Mouse (Mus musculus) lung, postnatal 0 days (tissue): ENCODE measurements around the gene Krtap28-13. TPM values are rescaled to one million over a fixed set of nuclear protein-coding genes. Genes with fewer than 3 reads are reported as not detected.

Experiments used
- ATAC-seq: fragments of 200-750 bp; cut with Nextera tagmentation; 2 replicates; pipeline ENCODE4 v1.8.0; 2017; ENCODE audit warnings: moderate library complexity
- DNase-seq: peaks from one replicate; pipeline ENCODE4 v3.0.0-alpha.2; 2016; ENCODE audit warnings: low spot score
- H3K27ac ChIP-seq: fragments of 300-500 bp; sonication (generic); 2 replicates; pipeline ENCODE4 v1.5.1; 2014; ENCODE audit warnings: antibody characterized with exemption, mild to moderate bottlenecking, low read length, mixed read lengths
- H3K27me3 ChIP-seq: fragments of 300-500 bp; sonication (generic); replicated peaks from 2 replicates; pipeline ENCODE4 v1.6.1; 2014; ENCODE audit warnings: low read length, mixed read lengths; ENCODE audit not compliant: insufficient read depth
- H3K36me3 ChIP-seq: fragments of 300-500 bp; sonication (generic); 2 replicates; pipeline ENCODE4 v1.6.1; 2014; ENCODE audit warnings: low read length, mixed read lengths; ENCODE audit not compliant: insufficient read depth
- H3K4me1 ChIP-seq: fragments of 300-500 bp; sonication (generic); 2 replicates; pipeline ENCODE4 v1.6.1; 2014; ENCODE audit warnings: antibody characterized with exemption, low read depth, low read length, mixed read lengths; ENCODE audit not compliant: insufficient read depth
- H3K4me2 ChIP-seq: fragments of 300-500 bp; sonication (generic); replicated peaks from 2 replicates; pipeline ENCODE4 v1.6.1; 2014; ENCODE audit warnings: low read depth, mild to moderate bottlenecking, low read length, moderate library complexity, mixed read lengths
- H3K4me3 ChIP-seq: fragments of 300-500 bp; sonication (generic); 2 replicates; pipeline ENCODE4 v1.5.1; 2014; ENCODE audit warnings: low read depth, low read length
- H3K9ac ChIP-seq: fragments of 300-500 bp; sonication (generic); replicated peaks from 2 replicates; pipeline ENCODE4 v1.6.1; 2014; ENCODE audit warnings: low read depth, mild to moderate bottlenecking
- H3K9me3 ChIP-seq: fragments of 300-500 bp; sonication (generic); 2 replicates; pipeline ENCODE4 v1.6.1; 2016; ENCODE audit warnings: low read length, mixed read lengths
- CTCF ChIP-seq: IDR thresholded peaks from 2 replicates; pipeline ENCODE4 v1.5.1; 2016; ENCODE audit warnings: antibody characterized with exemption, mild to moderate bottlenecking
- EP300 ChIP-seq: IDR thresholded peaks from 2 replicates; pipeline ENCODE4 v1.6.1; 2016; ENCODE audit warnings: antibody characterized with exemption, mild to moderate bottlenecking, control low read depth
- WGBS: fragments of 180-500 bp; shearing (Covaris S2); extraction: QIAGEN DNeasy Blood & Tissue Kit; methylation state at CpG from one replicate; pipeline ENCODE4 v1.1.7; 2014; 5-methylcytosine and 5-hydroxymethylcytosine counted together
- polyA plus RNA-seq: library from polyadenylated mRNA; unstranded; fragments of >200 nt; fragmentation: Nextera tagmentation; extraction: Ambion mirVana; gene quantifications from 2 replicates; pipeline ENCODE4 v1.2.1, GENCODE M21; 2015

The Krtap28-13 gene
- polyA plus RNA-seq, 1 experiment from 2014 or later: 0.16 TPM

GRCm38 (mm10) chr1:83105464-83105863 is 44.7 kb downstream of the Krtap28-13 start:
- no peak overlapping the region for H3K9ac ChIP-seq
- no peak for TF ChIP-seq CTCF
- no peak for TF ChIP-seq EP300

GRCm38 (mm10) chr1:83107410-83107978 is 46.8 kb downstream of the Krtap28-13 start:
- no peak overlapping the region for H3K4me2 ChIP-seq
- H3K4me1 ChIP-seq: no peaks in the 10 kb centered on the region
- no peak overlapping the region for H3K4me3 ChIP-seq
- H3K27ac ChIP-seq: no peak overlapping the region
- no peak for ATAC-seq
- no peaks in the 10 kb centered on the region for H3K36me3 ChIP-seq
- TF ChIP-seq EP300 (no peak), CTCF (no peak)
- 68% methylated on average over 5 of the region's 5 CpGs for WGBS
- no peaks in the 10 kb centered on the region for H3K9me3 ChIP-seq
- no peaks in the 10 kb centered on the region for H3K27me3 ChIP-seq
- no peak for DNase-seq
- H3K9ac ChIP-seq: no peak overlapping the region

More at GRCm38 (mm10) chr1:83105464-83105863, 44.7 kb downstream of the Krtap28-13 start:
- Histone ChIP-seq H3K4me3 (no peak overlapping the region), H3K9me3 (no peaks in the 10 kb centered on the region), H3K27me3 (no peaks in the 10 kb centered on the region), H3K4me1 (no peaks in the 10 kb centered on the region), H3K27ac (no peak overlapping the region), H3K4me2 (no peak overlapping the region), H3K36me3 (no peaks in the 10 kb centered on the region)
- no peak for DNase-seq
- no peak for ATAC-seq
- 64% methylated on average over 1 of the region's 1 CpGs for WGBS

- no peak for ATAC-seq
- H3K9ac ChIP-seq: no peak overlapping the region
- no peak overlapping the region for H3K4me2 ChIP-seq
- no peaks in the 10 kb centered on the region for H3K27me3 ChIP-seq
- H3K4me3 ChIP-seq: no peak overlapping the region
- no peaks in the 10 kb centered on the region for H3K4me1 ChIP-seq
- DNase-seq: no peak
- H3K36me3 ChIP-seq: no peaks in the 10 kb centered on the region
- no peaks in the 10 kb centered on the region for H3K9me3 ChIP-seq
- TF ChIP-seq EP300: no peak
- TF ChIP-seq CTCF: no peak
- H3K27ac ChIP-seq: no peak overlapping the region
Measured at GRCm38 (mm10) chr1:83110992-83111391, 50.3 kb downstream of the Krtap28-13 start.

Other genes with a start within 250 kb of the Krtap28-13 start
- gene Agfg1, start 221.4 kb upstream of the Krtap28-13 start, polyA plus RNA-seq: 28.3 and 34.8 TPM in 2 replicates
- not detected in 2 replicates for gene A030005L19Rik, start 147.6 kb upstream of the Krtap28-13 start, polyA plus RNA-seq
- gene A030014E15Rik, start 136.0 kb upstream of the Krtap28-13 start, polyA plus RNA-seq: not detected in 2 replicates
- not detected in 2 replicates for gene Gm6217, start 129.5 kb upstream of the Krtap28-13 start, polyA plus RNA-seq
- not detected in 2 replicates for gene A030003K21Rik, start 117.5 kb upstream of the Krtap28-13 start, polyA plus RNA-seq
- not detected in 2 replicates for gene Gm7544, start 104.9 kb upstream of the Krtap28-13 start, polyA plus RNA-seq
- not detected in 2 replicates for gene Gm47955, start 100.6 kb upstream of the Krtap28-13 start, polyA plus RNA-seq
- not detected in 2 replicates for gene Gm47959, start 60.4 kb upstream of the Krtap28-13 start, polyA plus RNA-seq
- 2.1 and 2.5 TPM in 2 replicates for gene Slc19a3, start 22.5 kb upstream of the Krtap28-13 start, polyA plus RNA-seq
- gene Krtap28-10, start 18.4 kb upstream of the Krtap28-13 start, polyA plus RNA-seq: not detected in 2 replicates
- gene Gm47969, start 16.0 kb upstream of the Krtap28-13 start, polyA plus RNA-seq: 0.45 and 1.0 TPM in 2 replicates
- not detected in 2 replicates for gene A030005K14Rik, start 1.6 kb upstream of the Krtap28-13 start, polyA plus RNA-seq
- 0.37 and 41.3 TPM in 2 replicates for gene Ccl20, start 55.8 kb downstream of the Krtap28-13 start, polyA plus RNA-seq
- gene Daw1, start 98.8 kb downstream of the Krtap28-13 start, polyA plus RNA-seq: 1.1 and 2.3 TPM in 2 replicates